Mouse (Mus musculus): Measurements from ENCODE around the gene Il10ra. TPM values are rescaled to one million over a fixed set of nuclear protein-coding genes. Genes with fewer than 3 reads are reported as not detected.

Gene Il10ra
- polyA plus RNA-seq, 1 experiment from 2014 or later, result 0.68 TPM

DNA sequence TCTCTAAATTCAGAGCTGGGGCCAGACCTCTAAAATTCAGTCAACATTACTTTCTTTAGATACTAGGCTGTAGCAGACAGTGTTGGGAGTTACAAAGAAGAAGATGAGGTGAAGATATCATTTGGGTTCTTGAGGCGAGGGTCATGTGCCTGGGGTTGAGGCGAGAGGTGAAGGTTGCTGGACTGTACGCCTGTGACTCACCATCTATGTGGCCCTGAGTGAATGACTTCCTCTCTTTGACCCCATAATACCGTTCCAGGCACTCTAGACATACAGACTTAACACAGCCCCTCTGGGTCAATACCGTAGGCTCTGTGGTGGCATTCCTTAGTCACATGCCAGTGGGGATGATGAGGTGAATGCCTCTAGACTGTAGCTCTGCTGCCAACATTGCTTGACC lies 13.5 kb upstream of the Il10ra start:
- Histone ChIP-seq H3K9ac (no peak overlapping the region), H3K4me3 (no peak overlapping the region), H3K36me3 (replicated peaks) (no peaks in the 10 kb centered on the region), H3K4me1 (no peaks in the 10 kb centered on the region), H3K27ac (no peak overlapping the region), H3K27me3 (replicated peaks) (no peaks in the 10 kb centered on the region), H3K9me3 (no peaks in the 10 kb centered on the region), H3K4me2 (no peak overlapping the region)
- WGBS, result 89% methylated on average over 5 of the region's 5 CpGs
- no peak for ATAC-seq (replicated peaks)

DNA sequence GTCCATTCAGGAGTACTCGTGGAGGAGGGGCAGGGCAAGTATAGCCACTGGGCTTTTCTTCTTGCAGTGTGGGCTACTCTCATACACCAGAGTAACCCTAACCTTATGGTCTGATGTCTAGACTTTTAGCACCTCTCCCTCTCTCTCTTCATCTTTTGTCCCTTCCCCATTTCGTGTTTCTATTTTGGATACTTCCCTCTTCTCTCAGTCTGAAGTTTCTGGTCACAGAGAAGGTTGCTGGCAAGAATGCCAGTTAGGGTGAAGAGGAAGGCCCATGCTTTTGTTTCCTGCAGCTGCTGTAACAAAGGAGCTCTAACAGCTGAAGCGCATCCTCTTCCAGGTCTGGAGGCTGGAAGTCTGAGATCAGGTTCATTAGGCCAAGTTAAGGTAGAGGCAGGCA lies 11.9 kb upstream of the Il10ra start:
- H3K36me3 ChIP-seq (replicated peaks), result no peaks in the 10 kb centered on the region
- no peaks in the 10 kb centered on the region for H3K27me3 ChIP-seq (replicated peaks)
- H3K4me1 ChIP-seq, result no peaks in the 10 kb centered on the region
- 81% methylated on average over 3 of the region's 3 CpGs for WGBS
- H3K9ac ChIP-seq, result no peak overlapping the region
- H3K4me2 ChIP-seq, result no peak overlapping the region
- no peak for ATAC-seq (replicated peaks)
- no peak overlapping the region for H3K4me3 ChIP-seq
- H3K9me3 ChIP-seq, result no peaks in the 10 kb centered on the region
- no peak overlapping the region for H3K27ac ChIP-seq

DNA sequence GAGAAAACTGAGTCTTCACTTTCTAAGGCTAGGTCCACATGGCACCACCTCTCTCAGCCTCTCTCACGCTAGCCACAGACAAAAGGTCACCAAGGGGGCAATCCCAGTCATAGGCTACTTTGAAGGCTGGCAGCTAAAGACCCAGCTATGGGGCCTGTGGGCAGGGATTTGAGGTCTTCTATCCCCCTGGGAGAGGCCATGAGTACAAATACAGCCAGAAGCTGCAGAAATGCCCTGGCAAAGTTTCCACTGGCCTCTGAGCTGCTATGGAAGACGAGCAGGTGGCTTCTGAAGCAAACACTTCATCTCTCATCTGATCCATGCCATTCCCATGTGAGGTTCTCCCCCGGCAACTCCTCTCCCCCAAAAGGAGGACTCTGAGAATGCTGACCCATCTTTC lies 11.1 kb upstream of the Il10ra start:
- Histone ChIP-seq H3K9me3 (no peaks in the 10 kb centered on the region), H3K4me3 (no peak overlapping the region), H3K9ac (no peak overlapping the region), H3K36me3 (replicated peaks) (no peaks in the 10 kb centered on the region), H3K4me2 (no peak overlapping the region), H3K27ac (no peak overlapping the region), H3K27me3 (replicated peaks) (no peaks in the 10 kb centered on the region), H3K4me1 (no peaks in the 10 kb centered on the region)
- ATAC-seq (replicated peaks), result no peak
- whole genome bisulfite sequencing, result 77% methylated on average over 3 of the region's 3 CpGs

DNA sequence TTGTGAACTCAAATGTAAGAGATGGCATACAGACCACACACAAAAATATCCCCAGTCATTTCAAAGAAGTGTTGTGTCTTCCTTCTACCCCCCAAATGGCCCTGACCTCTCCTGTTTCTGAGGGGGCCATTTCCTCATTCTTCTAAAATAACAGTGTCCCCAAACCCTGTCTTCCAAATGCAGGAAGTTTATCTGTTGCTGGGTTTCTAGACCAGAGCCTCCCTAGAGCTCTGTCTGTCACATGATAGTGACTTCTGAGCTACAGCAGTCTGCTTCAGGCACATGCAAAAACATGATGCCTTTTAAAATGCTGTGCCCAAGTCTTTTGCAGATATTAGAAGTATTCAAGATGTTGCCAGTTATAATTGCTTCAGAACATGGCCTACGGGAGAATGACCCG lies 5.7 kb upstream of the Il10ra start:
- ATAC-seq (replicated peaks), result no peak
- H3K27ac ChIP-seq, result no peak overlapping the region

DNA sequence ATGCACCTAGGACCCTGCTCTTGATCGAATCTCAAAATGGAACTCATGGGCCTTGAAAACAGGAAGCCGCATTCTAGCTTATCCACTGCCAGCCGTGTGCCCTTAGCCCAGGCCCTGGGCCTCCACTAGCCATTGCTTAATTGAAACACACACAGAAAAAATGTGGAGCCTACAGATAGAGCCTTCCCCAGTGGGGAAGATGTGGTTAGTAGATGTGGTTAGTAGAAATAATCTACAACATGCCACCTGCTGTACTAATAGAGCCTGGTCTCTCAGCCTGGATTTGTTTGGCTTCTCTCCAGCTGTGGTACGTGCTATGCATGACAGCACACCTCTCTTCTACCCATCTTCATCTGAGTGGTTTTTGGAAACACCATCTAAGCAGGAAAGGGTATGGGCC lies 5.3 kb upstream of the Il10ra start:
- Histone ChIP-seq H3K4me2 (no peak overlapping the region), H3K4me3 (no peak overlapping the region), H3K9ac (no peak overlapping the region), H3K27me3 (replicated peaks) (peaks cover 6% of the 10 kb centered on the region), H3K27ac (no peak overlapping the region), H3K36me3 (replicated peaks) (no peaks in the 10 kb centered on the region), H3K9me3 (no peaks in the 10 kb centered on the region), H3K4me1 (peaks cover 2% of the 10 kb centered on the region; the same call in 1 of the 2 replicates)
- 83% methylated on average over 4 of the region's 4 CpGs for WGBS
- ATAC-seq (replicated peaks), result no peak

More for the DNA sequence above, 5.7 kb upstream of the Il10ra start:
- H3K4me2 ChIP-seq, result no peak overlapping the region
- peaks cover 2% of the 10 kb centered on the region for H3K27me3 ChIP-seq (replicated peaks)
- H3K36me3 ChIP-seq (replicated peaks), result no peaks in the 10 kb centered on the region
- no peak overlapping the region for H3K4me3 ChIP-seq
- no peaks in the 10 kb centered on the region for H3K4me1 ChIP-seq
- no peaks in the 10 kb centered on the region for H3K9me3 ChIP-seq
- WGBS, result 89% methylated on average over 2 of the region's 2 CpGs
- no peak overlapping the region for H3K9ac ChIP-seq

DNA sequence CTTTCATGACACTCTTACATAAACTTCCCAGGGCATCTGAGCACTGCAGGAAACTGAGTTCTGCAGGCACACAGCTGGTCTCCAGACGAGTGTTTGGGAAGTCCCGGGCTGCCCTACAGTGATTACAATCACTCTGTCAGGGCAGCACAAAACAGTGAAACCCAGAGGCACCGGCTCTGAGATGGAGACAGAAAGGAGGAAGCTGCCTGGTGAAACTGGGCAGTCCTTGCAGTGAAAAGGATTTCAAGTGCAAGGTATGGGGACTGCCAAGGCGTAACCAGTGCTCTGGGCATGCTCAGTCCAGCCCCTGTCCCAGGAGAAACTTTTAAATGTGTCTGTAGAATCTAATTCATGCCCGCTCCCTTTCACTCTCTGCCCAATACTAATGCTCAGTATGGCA lies 3.3 kb upstream of the Il10ra start:
- no peak for ATAC-seq (replicated peaks)
- H3K4me3 ChIP-seq, result no peak overlapping the region
- H3K9me3 ChIP-seq, result no peaks in the 10 kb centered on the region
- H3K27ac ChIP-seq, result no peak overlapping the region
- H3K36me3 ChIP-seq (replicated peaks), result no peaks in the 10 kb centered on the region
- no peak overlapping the region for H3K4me2 ChIP-seq
- 46% methylated on average over 5 of the region's 5 CpGs for WGBS
- no peak overlapping the region for H3K9ac ChIP-seq
- peaks cover 21% of the 10 kb centered on the region for H3K27me3 ChIP-seq (replicated peaks)
- peaks cover 10% of the 10 kb centered on the region; the same call in 1 of the 2 replicates for H3K4me1 ChIP-seq

DNA sequence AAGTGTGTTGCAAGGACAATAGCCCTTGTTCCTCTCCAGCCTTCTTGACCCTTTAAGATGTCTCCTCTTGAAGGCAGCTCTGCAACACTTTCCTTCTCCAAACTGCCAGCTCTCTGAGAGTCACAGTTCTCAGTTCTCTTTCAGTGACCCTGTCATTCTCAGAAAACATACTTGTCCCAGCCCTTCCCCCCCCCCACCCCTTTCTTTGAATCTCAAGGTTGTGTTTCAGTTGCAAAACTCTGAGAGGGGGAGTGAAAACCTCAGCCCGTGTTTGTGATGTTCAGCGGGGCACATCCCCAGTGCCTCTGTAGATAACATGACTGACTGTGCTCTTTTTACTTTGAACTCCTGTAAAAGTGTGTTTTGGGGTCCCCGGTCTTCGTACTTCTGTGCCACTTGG lies 870 bp downstream of the Il10ra start:
- ATAC-seq (replicated peaks), result no peak
- Histone ChIP-seq H3K9me3 (no peaks in the 10 kb centered on the region), H3K27me3 (replicated peaks) (peaks cover 21% of the 10 kb centered on the region), H3K4me1 (peaks cover 10% of the 10 kb centered on the region; the same call in 1 of the 2 replicates), H3K36me3 (replicated peaks) (no peaks in the 10 kb centered on the region), H3K9ac (no peak overlapping the region), H3K27ac (no peak overlapping the region), H3K4me3 (no peak overlapping the region), H3K4me2 (no peak overlapping the region)
- WGBS, result 63% methylated on average over 4 of the region's 4 CpGs

DNA sequence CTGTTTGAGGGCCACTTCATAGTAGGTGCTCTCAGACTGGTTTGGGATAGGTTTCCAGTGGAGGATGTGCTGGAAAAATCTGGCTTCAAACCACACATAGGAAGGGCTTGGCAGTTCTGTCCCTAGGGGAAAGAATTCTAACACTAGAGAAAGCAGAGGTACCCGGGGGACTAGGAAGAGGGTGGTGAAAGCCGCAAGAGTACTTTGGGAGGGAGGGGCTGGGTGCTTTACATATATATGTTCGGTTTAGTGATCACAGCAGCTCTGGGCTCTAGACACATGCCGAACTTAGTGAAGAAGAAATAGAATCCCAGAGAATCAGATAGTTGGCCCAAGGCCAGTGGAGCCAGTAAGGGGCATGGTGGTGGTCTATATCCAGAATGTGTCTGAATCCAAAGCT lies 1.9 kb downstream of the Il10ra start:
- H3K9me3 ChIP-seq, result no peaks in the 10 kb centered on the region

DNA sequence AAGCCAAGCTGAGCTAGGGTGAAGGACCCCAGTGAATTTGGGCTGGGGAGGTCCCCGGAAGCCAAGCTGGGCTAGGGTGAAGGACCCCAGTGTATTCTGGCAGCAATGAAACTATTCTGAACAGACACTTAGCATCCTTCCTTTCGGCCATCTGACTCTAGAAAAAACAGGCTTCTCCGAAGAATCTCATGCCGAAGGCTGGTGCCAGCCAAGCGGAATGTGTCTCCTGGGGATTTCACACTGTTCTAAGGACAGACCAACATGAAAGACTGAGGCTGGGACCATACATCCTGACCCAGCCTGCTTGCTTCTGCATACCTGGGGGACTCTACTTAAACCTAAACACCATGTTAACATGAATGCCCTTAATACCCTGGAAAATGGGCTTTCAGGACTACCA lies 7.1 kb downstream of the Il10ra start:
- Histone ChIP-seq H3K4me1 (no peaks in the 10 kb centered on the region), H3K4me3 (no peak overlapping the region), H3K9ac (no peak overlapping the region), H3K27ac (no peak overlapping the region), H3K27me3 (replicated peaks) (no peaks in the 10 kb centered on the region), H3K9me3 (no peaks in the 10 kb centered on the region), H3K36me3 (replicated peaks) (no peaks in the 10 kb centered on the region), H3K4me2 (no peak overlapping the region)
- no peak for ATAC-seq (replicated peaks)
- WGBS, result 56% methylated on average over 5 of the region's 5 CpGs

More for the DNA sequence above, 1.9 kb downstream of the Il10ra start:
- Histone ChIP-seq H3K27ac (no peak overlapping the region), H3K9ac (no peak overlapping the region), H3K4me1 (peaks cover 10% of the 10 kb centered on the region; the same call in 1 of the 2 replicates), H3K27me3 (replicated peaks) (peaks cover 21% of the 10 kb centered on the region), H3K4me3 (no peak overlapping the region), H3K36me3 (replicated peaks) (no peaks in the 10 kb centered on the region), H3K4me2 (no peak overlapping the region)
- no peak for ATAC-seq (replicated peaks)
- 85% methylated on average over 4 of the region's 4 CpGs for WGBS

DNA sequence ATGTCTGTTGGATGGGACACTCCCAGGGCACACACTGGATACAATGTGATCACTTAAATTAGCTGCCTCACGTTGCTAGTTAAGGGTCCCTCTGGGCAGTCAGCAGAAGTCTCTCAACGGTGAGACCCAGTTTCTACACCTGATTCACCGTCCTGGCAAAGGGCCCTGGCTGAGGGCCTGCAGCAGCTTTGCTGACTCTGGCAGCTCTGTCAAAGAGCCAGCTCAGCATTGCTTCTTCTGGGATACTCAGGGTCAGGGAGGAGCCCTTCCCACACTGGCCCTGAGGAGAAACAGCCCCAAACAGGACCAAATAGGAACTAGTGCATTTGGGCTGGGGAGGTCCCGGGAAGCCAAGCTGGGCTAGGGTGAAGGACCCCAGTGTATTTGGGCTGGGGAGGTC lies 7.5 kb downstream of the Il10ra start:
- H3K4me1 ChIP-seq, result no peaks in the 10 kb centered on the region
- H3K4me2 ChIP-seq, result no peak overlapping the region
- H3K9me3 ChIP-seq, result no peaks in the 10 kb centered on the region
- no peaks in the 10 kb centered on the region for H3K36me3 ChIP-seq (replicated peaks)
- 61% methylated on average over 4 of the region's 4 CpGs for WGBS
- no peak overlapping the region for H3K27ac ChIP-seq
- ATAC-seq (replicated peaks), result no peak
- no peak overlapping the region for H3K4me3 ChIP-seq
- no peak overlapping the region for H3K9ac ChIP-seq
- H3K27me3 ChIP-seq (replicated peaks), result no peaks in the 10 kb centered on the region

DNA sequence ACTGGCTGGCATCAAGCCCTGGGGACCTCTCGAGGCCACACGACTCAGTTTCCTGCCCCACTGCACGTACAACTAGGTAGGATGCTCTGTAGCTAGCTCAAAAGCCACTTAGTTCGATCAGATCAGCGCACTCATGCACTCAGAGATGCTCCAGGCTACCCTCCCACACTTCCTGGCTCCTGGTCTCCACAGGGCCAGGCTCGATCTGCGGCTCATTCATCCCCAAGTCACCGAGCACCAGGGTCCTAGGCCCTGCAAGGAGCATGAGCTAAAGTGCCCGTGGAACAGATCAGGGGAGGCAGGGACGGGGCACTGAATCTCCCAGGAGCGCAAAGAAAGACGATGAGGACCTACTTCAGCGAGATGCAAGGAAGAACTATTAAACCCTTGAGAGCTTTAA lies 9.9 kb downstream of the Il10ra start:
- no peak for ATAC-seq (replicated peaks)
- Histone ChIP-seq H3K9ac (no peak overlapping the region), H3K36me3 (replicated peaks) (no peaks in the 10 kb centered on the region), H3K4me2 (no peak overlapping the region), H3K27ac (no peak overlapping the region), H3K9me3 (no peaks in the 10 kb centered on the region), H3K4me3 (no peak overlapping the region), H3K4me1 (no peaks in the 10 kb centered on the region), H3K27me3 (replicated peaks) (no peaks in the 10 kb centered on the region)
- 85% methylated on average over 13 of the region's 13 CpGs for WGBS

DNA sequence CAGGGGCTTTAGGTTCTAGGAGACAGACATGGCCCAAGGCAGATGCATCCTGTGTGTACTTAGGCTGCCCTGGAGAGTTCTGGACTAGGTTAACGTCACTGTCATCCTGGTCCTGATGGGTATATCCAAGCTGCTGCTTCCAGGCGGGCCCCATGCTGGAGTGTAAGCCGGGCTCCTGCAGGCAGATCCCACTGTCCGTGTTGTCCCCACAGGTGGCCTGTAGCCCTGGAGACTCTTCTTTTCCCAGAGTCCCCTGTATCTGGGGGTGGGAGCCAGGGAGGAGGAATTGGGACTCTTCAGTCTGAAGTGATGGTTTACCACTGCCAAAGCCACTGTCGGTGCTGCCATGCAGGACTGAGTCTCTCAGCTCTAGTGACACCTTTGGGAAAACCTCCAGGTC lies 13.0 kb downstream of the Il10ra start:
- WGBS, result 81% methylated on average over 5 of the region's 5 CpGs
- ATAC-seq (replicated peaks), result no peak
- no peaks in the 10 kb centered on the region for H3K4me1 ChIP-seq

DNA sequence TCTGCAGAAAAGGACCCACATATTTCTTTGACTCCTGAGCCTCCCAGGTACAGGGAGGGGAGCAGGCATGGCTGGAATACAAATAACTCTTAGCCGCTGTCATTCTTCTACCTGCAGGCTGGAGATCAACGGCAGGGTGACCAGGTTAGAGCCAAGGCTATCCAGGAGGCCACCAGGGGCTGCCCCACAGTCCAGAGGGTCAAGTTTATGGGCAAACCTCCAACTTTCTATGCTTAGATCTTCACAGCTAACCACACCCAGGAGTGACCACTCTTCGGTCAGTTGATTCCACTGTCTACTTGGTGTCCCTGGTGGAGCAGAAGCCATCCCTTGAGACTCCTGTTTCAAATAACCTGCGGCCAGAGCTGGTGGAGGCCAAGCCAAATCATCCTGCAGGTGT lies 13.5 kb downstream of the Il10ra start:
- H3K4me3 ChIP-seq, result no peak overlapping the region
- no peaks in the 10 kb centered on the region for H3K36me3 ChIP-seq (replicated peaks)
- no peak for ATAC-seq (replicated peaks)
- no peak overlapping the region for H3K9ac ChIP-seq
- WGBS, result 97% methylated on average over 4 of the region's 4 CpGs
- H3K9me3 ChIP-seq, result no peaks in the 10 kb centered on the region
- H3K4me1 ChIP-seq, result no peaks in the 10 kb centered on the region
- no peak overlapping the region for H3K27ac ChIP-seq
- H3K27me3 ChIP-seq (replicated peaks), result no peaks in the 10 kb centered on the region
- no peak overlapping the region for H3K4me2 ChIP-seq

More for the DNA sequence above, 13.0 kb downstream of the Il10ra start:
- Histone ChIP-seq H3K9ac (no peak overlapping the region), H3K27ac (no peak overlapping the region), H3K27me3 (replicated peaks) (no peaks in the 10 kb centered on the region), H3K9me3 (no peaks in the 10 kb centered on the region), H3K4me2 (no peak overlapping the region), H3K4me3 (no peak overlapping the region), H3K36me3 (replicated peaks) (no peaks in the 10 kb centered on the region)

DNA sequence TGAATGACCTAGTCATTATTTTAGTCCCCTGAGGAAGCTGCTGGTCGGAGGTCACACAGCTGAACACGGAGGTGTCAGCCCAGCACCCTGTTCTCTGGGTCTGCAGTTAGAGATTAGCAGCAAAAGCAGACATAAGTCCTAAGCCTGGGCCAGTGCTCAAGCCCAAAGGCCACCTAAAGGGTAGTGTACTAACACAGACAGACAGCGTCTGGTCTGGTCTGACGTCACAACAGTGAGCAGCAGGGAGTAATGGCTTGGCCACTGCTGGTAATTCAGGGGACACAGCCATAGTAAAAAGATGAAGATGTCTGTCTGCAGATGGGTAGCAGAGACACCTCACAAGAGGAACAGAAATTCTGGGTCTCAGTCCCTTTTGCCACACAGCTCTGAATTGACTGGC lies 14.3 kb downstream of the Il10ra start:
- Histone ChIP-seq H3K4me3 (no peak overlapping the region), H3K9me3 (no peaks in the 10 kb centered on the region), H3K4me2 (no peak overlapping the region), H3K27me3 (replicated peaks) (no peaks in the 10 kb centered on the region), H3K27ac (no peak overlapping the region), H3K4me1 (no peaks in the 10 kb centered on the region), H3K36me3 (replicated peaks) (no peaks in the 10 kb centered on the region), H3K9ac (no peak overlapping the region)
- 64% methylated on average over 4 of the region's 4 CpGs for WGBS
- ATAC-seq (replicated peaks), result no peak

Measured in midbrain, embryonic 15.5 days (tissue).